Mouse (Mus musculus) liver, embryonic 13.5 days (tissue): ENCODE results near the gene Mark2. TPM values are rescaled to one million over a fixed set of nuclear protein-coding genes. Genes with fewer than 3 reads are reported as not detected.

Source experiments
- ATAC-seq: fragments of 200-750 bp; cut with Nextera tagmentation; 2 replicates; pipeline ENCODE4 v1.8.0; 2017; ENCODE audit warnings: low read depth, mild to moderate bottlenecking, moderate number of reproducible peaks, moderate library complexity
- DNase-seq: peaks from one replicate; pipeline ENCODE4 v3.0.0; 2022
- H3K27ac ChIP-seq: fragments of 300-500 bp; sonication (generic); 2 replicates; pipeline ENCODE4 v1.5.1; 2015; ENCODE audit warnings: moderate library complexity, mild to moderate bottlenecking, inconsistent platforms
- H3K27me3 ChIP-seq: fragments of 300-500 bp; sonication (generic); 2 replicates; pipeline ENCODE4 v1.6.1; 2015; ENCODE audit warnings: mild to moderate bottlenecking, inconsistent platforms
- H3K36me3 ChIP-seq: fragments of 300-500 bp; sonication (generic); 2 replicates; pipeline ENCODE4 v1.6.1; 2015; ENCODE audit warnings: mild to moderate bottlenecking, inconsistent platforms
- H3K4me1 ChIP-seq: fragments of 300-500 bp; sonication (generic); replicated peaks from 2 replicates; pipeline ENCODE4 v1.6.1; 2015; ENCODE audit warnings: inconsistent platforms
- H3K4me2 ChIP-seq: fragments of 300-500 bp; sonication (generic); 2 replicates; pipeline ENCODE4 v1.6.1; 2015; ENCODE audit warnings: inconsistent platforms, mild to moderate bottlenecking, moderate library complexity
- H3K4me3 ChIP-seq: fragments of 300-500 bp; sonication (generic); replicated peaks from 2 replicates; pipeline ENCODE4 v1.5.1; 2015; ENCODE audit warnings: mild to moderate bottlenecking, inconsistent platforms
- H3K9ac ChIP-seq: fragments of 300-500 bp; sonication (generic); 2 replicates; pipeline ENCODE4 v1.6.1; 2015; ENCODE audit warnings: mild to moderate bottlenecking, inconsistent platforms
- H3K9me3 ChIP-seq: fragments of 300-500 bp; sonication (generic); replicated peaks from 2 replicates; pipeline ENCODE4 v1.6.1; 2016; ENCODE audit warnings: inconsistent platforms
- WGBS: fragments of 180-500 bp; shearing (Covaris S2); methylation state at CpG from one replicate; pipeline ENCODE4 v1.1.7; 2015; ENCODE audit not compliant: insufficient replicate concordance; 5-methylcytosine and 5-hydroxymethylcytosine counted together
- polyA plus RNA-seq: library from polyadenylated mRNA; unstranded; fragments of >200 nt; fragmentation: Nextera tagmentation; extraction: Ambion mirVana; gene quantifications from 2 replicates; pipeline ENCODE4 v1.2.1, GENCODE M21; 2015

Mark2 gene
- polyA plus RNA-seq, 1 experiment from 2014 or later = 17.7 TPM

DNA sequence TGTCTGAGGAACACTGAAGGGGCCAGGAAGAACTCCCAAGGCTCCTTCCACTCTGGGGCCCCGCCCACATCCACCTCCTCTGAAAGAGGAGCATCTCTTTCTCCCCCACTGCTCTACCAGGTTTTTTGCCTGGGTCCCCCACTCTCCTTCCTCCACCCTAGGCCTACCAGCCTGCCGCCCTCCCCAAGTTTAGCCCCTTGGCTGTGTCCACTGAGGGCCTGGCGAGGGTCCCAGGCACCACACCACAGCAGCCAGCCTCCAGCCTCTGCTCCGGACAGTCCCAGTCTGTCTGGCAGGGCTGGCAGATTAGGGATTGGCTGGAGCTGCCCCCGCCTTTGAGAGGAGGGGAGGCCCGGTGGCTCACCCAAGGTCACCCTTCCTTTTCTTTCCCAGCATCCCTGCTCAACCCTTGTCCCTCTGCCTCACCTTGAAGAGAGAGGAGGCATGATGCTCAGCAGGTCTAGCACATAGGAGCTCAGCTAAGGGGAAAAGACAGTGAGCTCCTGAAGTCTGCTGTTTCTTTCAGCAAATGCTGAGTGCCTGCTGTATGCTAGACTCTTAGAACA lies 76.8 kb downstream of the Mark2 start:
- H3K36me3 ChIP-seq = no peaks in the 10 kb centered on the region
- no peaks in the 10 kb centered on the region for H3K9me3 ChIP-seq
- no peak overlapping the region for H3K4me3 ChIP-seq
- no peak overlapping the region for H3K9ac ChIP-seq
- H3K4me2 ChIP-seq = no peak overlapping the region
- peaks cover 55% of the 10 kb centered on the region for H3K27me3 ChIP-seq
- 39% methylated on average over 6 of the region's 6 CpGs for WGBS
- no peak overlapping the region for H3K27ac ChIP-seq
- peaks cover 53% of the 10 kb centered on the region for H3K4me1 ChIP-seq
- ATAC-seq (no peak), DNase-seq (no peak)

- ATAC-seq (no peak), DNase-seq (peak; percentile 61)
- WGBS = 29% methylated on average over 9 of the region's 9 CpGs
- no peak overlapping the region for H3K27ac ChIP-seq
- peaks cover 47% of the 10 kb centered on the region for H3K4me1 ChIP-seq
- H3K9me3 ChIP-seq = no peaks in the 10 kb centered on the region
- no peak overlapping the region for H3K4me2 ChIP-seq
- H3K27me3 ChIP-seq = peaks cover 49% of the 10 kb centered on the region
- H3K4me3 ChIP-seq = no peak overlapping the region
- H3K36me3 ChIP-seq = no peaks in the 10 kb centered on the region
- H3K9ac ChIP-seq = no peak overlapping the region
Observed at GRCm38 (mm10) chr19:7264088-7264765, 77.4 kb downstream of the Mark2 start.

- Histone ChIP-seq H3K36me3 (no peaks in the 10 kb centered on the region), H3K27ac (no peak overlapping the region), H3K27me3 (peaks cover 33% of the 10 kb centered on the region), H3K9ac (no peak overlapping the region), H3K4me2 (no peak overlapping the region), H3K9me3 (no peaks in the 10 kb centered on the region), H3K4me3 (no peak overlapping the region), H3K4me1 (peaks cover 32% of the 10 kb centered on the region)
- DNase-seq (no peak), ATAC-seq (no peak)
- WGBS = 59% methylated on average over 1 of the region's 1 CpGs
Observed at GRCm38 (mm10) chr19:7262592-7262991, 79.1 kb downstream of the Mark2 start.

GRCm38 (mm10) chr19:7261964-7262363 lies 79.7 kb downstream of the Mark2 start:
- DNase-seq = no peak

GRCm38 (mm10) chr19:7261476-7261875 lies 80.2 kb downstream of the Mark2 start:
- Histone ChIP-seq H3K9ac (no peak overlapping the region), H3K9me3 (no peaks in the 10 kb centered on the region), H3K27ac (no peak overlapping the region), H3K27me3 (peaks cover 21% of the 10 kb centered on the region), H3K4me3 (no peak overlapping the region), H3K4me1 (peaks cover 21% of the 10 kb centered on the region), H3K36me3 (no peaks in the 10 kb centered on the region), H3K4me2 (no peak overlapping the region)
- no peak for DNase-seq
- ATAC-seq = no peak
- WGBS = 64% methylated on average over 1 of the region's 1 CpGs

More at GRCm38 (mm10) chr19:7261964-7262363, 79.7 kb downstream of the Mark2 start:
- WGBS = 71% methylated on average over 3 of the region's 3 CpGs
- no peaks in the 10 kb centered on the region for H3K9me3 ChIP-seq
- no peak overlapping the region for H3K9ac ChIP-seq
- H3K4me1 ChIP-seq = peaks cover 25% of the 10 kb centered on the region
- H3K4me3 ChIP-seq = no peak overlapping the region
- H3K36me3 ChIP-seq = no peaks in the 10 kb centered on the region
- ATAC-seq = no peak
- H3K4me2 ChIP-seq = no peak overlapping the region
- H3K27ac ChIP-seq = no peak overlapping the region
- H3K27me3 ChIP-seq = peaks cover 26% of the 10 kb centered on the region

- Histone ChIP-seq H3K4me1 (no peaks in the 10 kb centered on the region), H3K27me3 (no peaks in the 10 kb centered on the region), H3K9me3 (no peaks in the 10 kb centered on the region), H3K27ac (no peak overlapping the region), H3K36me3 (no peaks in the 10 kb centered on the region), H3K4me2 (no peak overlapping the region), H3K9ac (no peak overlapping the region), H3K4me3 (no peak overlapping the region)
- ATAC-seq (no peak), DNase-seq (no peak)
- WGBS = 59% methylated on average over 5 of the region's 5 CpGs
Observed at GRCm38 (mm10) chr19:7257881-7258280, 83.8 kb downstream of the Mark2 start.

DNA sequence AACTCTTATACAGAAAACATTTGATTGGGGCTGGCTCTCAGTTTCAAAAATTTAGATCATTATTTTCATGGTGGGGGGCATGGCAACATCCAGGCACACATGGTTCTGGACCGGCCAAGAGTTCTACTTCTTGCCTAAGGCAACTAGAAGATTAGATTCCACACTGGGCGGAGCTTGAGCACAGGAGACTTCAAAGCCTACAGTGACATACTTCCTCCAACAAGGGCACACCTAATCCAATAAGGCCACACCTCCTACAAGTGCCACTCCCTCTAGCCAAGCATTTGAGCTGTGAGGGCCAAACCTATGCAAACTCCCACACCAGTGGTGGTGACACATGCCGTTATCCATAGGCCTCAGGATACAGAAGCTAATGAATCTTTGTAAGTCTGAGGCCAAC lies 95.6 kb downstream of the Mark2 start:
- Histone ChIP-seq H3K4me3 (no peak overlapping the region), H3K27ac (no peak overlapping the region), H3K9ac (no peak overlapping the region), H3K4me2 (no peak overlapping the region), H3K36me3 (no peaks in the 10 kb centered on the region), H3K4me1 (peaks cover 7% of the 10 kb centered on the region), H3K9me3 (no peaks in the 10 kb centered on the region), H3K27me3 (peaks cover 5% of the 10 kb centered on the region)
- WGBS = 43% methylated on average over 3 of the region's 3 CpGs
- no peak for ATAC-seq
- peak; percentile 26 for DNase-seq

DNA sequence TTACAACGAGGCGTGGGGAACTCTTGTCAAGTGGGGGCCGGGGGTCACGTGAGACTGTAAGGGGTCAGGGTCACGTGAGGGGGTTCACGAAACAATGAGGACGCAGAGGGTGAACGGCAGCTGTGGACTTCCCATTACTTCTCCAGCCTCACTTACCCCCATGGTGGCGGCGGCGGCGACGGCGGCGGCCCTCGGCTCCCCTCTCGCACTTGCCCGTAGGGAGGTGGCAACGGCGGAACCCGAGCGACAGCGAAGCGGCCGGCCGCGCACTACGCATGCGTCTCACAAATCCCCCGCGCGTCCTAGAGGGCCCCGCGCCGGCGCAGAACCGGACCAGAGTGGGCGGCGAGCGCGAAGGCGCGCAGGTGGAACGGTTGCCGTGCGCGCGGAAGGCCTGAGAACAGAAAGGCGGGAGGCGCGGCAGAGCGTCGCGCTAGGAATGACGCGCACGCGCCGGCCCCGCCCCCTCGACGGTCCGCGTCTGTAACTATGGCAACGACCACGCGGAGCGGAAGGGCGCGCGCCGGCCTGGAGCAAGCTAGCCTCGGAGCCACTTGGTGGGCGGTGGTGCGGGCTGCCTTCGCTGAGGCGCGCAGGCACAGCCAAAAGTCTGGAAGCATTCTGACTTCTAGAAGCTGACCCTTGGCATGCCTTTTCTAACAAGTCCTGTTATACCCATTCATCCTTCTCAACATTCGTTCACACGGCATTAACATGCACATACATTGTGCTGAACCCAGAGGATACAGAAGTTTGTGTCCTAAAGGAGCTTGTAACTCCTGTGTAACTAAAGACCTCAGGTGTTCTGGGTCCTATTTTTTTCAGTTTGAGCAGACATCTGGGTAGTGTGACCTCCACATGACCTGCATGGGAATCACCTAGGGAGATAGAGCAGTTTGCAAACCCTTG lies 100.6 kb downstream of the Mark2 start, which contains the start of gene Naa40:
TSS of gene Naa40 (minus strand) at position 402 of the 909 bp plus-strand sequence.
- H3K27me3 ChIP-seq = peaks cover 5% of the 10 kb centered on the region
- under 1% methylated on average over 80 of the region's 80 CpGs for WGBS
- ATAC-seq = peak; percentile 98

DNA sequence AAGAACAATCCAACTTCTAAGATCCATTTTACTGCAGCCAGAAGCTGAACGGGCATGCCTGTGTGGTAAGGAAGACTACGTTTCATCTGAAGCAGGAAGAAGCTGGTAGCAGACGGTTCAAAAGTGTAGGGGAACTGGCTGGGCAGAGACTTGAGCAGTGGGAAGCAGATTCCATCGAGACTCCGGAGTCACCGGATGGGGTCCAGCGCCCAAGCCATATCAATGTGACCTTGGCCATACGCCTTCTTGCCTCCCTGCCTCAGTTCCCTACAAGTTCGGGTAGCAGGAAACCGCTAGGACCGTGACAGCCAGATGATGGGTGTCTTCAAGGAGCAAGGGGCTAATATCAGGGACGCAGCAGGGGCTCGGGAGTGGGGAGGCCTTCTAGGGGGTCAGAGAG lies 101.4 kb downstream of the Mark2 start:
- under 1% methylated on average over 13 of the region's 13 CpGs for WGBS

More for the DNA sequence above, 100.6 kb downstream of the Mark2 start, which contains the start of gene Naa40:
- Histone ChIP-seq H3K4me3 (peak within 1 kb of the TSS; percentile 84), H3K27ac (peak within 1 kb of the TSS; percentile 92), H3K9ac (peak within 1 kb of the TSS; percentile 91), H3K4me1 (peaks cover 40% of the 10 kb centered on the region), H3K4me2 (peak within 1 kb of the TSS; percentile 92), H3K9me3 (no peaks in the 10 kb centered on the region), H3K36me3 (peaks cover 27% of the 10 kb centered on the region)
- DNase-seq = peak; percentile 89

DNA sequence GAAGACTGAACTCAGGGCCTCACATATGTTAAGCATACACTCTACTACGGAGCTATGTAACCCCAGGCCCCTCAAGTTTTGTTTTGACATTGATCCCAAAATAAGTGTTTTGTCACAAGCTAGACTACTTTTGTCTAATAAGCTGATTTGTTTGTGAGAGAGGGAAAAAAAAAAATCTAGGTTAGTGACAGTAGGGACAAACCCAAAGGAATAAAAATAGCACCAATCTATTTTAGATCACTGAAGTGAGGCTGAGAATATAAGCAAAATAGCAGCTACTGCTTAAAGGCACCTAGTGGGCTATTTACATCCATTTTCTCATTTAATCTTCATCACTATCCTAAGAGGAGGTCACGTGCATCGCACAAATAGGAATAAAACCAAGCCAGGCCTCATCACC lies 102.1 kb downstream of the Mark2 start:
- Histone ChIP-seq H3K27ac (0 out of 2 replicates have a peak overlapping the region, but pooled peaks have one; percentile 92), H3K36me3 (peaks cover 31% of the 10 kb centered on the region), H3K9me3 (no peaks in the 10 kb centered on the region), H3K4me2 (peak overlapping the region; percentile 92), H3K4me3 (peak overlapping the region; percentile 84), H3K27me3 (peaks cover 5% of the 10 kb centered on the region), H3K9ac (peak overlapping the region; percentile 91), H3K4me1 (peaks cover 49% of the 10 kb centered on the region)
- DNase-seq (no peak), ATAC-seq (no peak)
- 84% methylated on average over 3 of the region's 3 CpGs for WGBS

More for the DNA sequence above, 101.4 kb downstream of the Mark2 start:
- Histone ChIP-seq H3K4me3 (peak overlapping the region; percentile 84), H3K9me3 (no peaks in the 10 kb centered on the region), H3K9ac (peak overlapping the region; percentile 91), H3K27me3 (peaks cover 5% of the 10 kb centered on the region), H3K36me3 (peaks cover 30% of the 10 kb centered on the region), H3K27ac (peak overlapping the region; percentile 92), H3K4me1 (peaks cover 47% of the 10 kb centered on the region), H3K4me2 (peak overlapping the region; percentile 92)
- DNase-seq (no peak), ATAC-seq (peak; percentile 1; the same call in 1 of the 2 replicates)

- DNase-seq (no peak), ATAC-seq (no peak)
- no peaks in the 10 kb centered on the region; the same call in 1 of the 2 replicates for H3K27me3 ChIP-seq
- no peak overlapping the region for H3K9ac ChIP-seq
- no peak overlapping the region for H3K4me2 ChIP-seq
- 74% methylated on average over 4 of the region's 4 CpGs for WGBS
- H3K4me3 ChIP-seq = no peak overlapping the region
- peaks cover 49% of the 10 kb centered on the region for H3K4me1 ChIP-seq
- no peaks in the 10 kb centered on the region for H3K9me3 ChIP-seq
- H3K36me3 ChIP-seq = peaks cover 59% of the 10 kb centered on the region
- no peak overlapping the region for H3K27ac ChIP-seq
Observed at GRCm38 (mm10) chr19:7236742-7237141, 104.9 kb downstream of the Mark2 start.
